Mouse (Mus musculus): ENCODE measurements at regions not wholly inside any gene's neighbourhood (a gene's known extent, or its start where the extent isn't known, plus 50 kb on each side); places are given as distances from the start of the nearest gene placed in this dataset.

DNA sequence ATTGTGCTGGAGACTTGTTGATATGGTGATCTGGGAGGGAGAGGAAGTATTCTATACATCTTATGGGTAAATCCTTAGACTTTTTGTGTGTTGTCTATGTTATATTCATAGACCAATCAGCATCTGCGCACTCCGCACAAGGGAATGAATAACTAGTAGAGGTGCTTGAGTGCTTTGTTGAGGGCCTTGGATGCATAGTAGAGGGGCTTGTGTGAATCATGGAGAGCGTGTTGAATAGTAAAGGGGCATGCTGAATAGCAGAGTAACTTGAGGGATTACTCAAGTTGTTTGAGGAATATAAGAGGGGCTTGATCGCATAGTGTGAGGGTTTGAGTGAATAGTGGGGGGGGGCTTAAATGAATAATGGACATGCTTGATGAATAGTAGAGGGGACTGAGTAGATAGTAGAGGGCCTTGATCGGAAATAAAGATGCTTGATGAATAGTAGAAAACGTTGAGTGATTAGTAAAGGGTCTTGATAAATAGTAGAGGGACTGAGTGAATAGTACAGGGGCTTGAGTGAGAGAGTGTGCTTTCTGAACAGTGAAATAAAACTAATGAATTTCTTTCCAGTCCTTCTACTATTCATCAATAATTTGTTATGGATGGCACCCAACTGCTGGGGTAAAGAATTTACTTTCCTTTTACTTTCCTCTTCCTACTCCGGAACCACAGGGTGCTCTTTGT lies 2849.5 kb upstream of the Lrrc6 start:
- H3K9me3 ChIP-seq, result no peaks in the 10 kb centered on the region
- H3K27ac ChIP-seq (replicated peaks), result no peak overlapping the region
- H3K9ac ChIP-seq (replicated peaks), result no peak overlapping the region
- no peak overlapping the region for H3K4me3 ChIP-seq
- H3K4me2 ChIP-seq (replicated peaks), result no peak overlapping the region
- no peaks in the 10 kb centered on the region for H3K36me3 ChIP-seq
- H3K4me1 ChIP-seq, result no peaks in the 10 kb centered on the region
- H3K27me3 ChIP-seq, result no peaks in the 10 kb centered on the region
- no peak for ATAC-seq (replicated peaks)
- WGBS, result 57% methylated on average over 7 of the region's 7 CpGs

- ATAC-seq (replicated peaks), result no peak
- 97% methylated on average over 1 of the region's 1 CpGs for WGBS
- no peak overlapping the region for H3K9ac ChIP-seq (replicated peaks)
- H3K4me1 ChIP-seq, result no peaks in the 10 kb centered on the region
- H3K27me3 ChIP-seq, result no peaks in the 10 kb centered on the region
- H3K4me2 ChIP-seq (replicated peaks), result no peak overlapping the region
- no peak overlapping the region for H3K27ac ChIP-seq (replicated peaks)
- no peaks in the 10 kb centered on the region for H3K9me3 ChIP-seq
- no peak overlapping the region for H3K4me3 ChIP-seq
- H3K36me3 ChIP-seq, result no peaks in the 10 kb centered on the region
Observed at GRCm38 (mm10) chr15:69346065-69346464, 2845.4 kb upstream of the Lrrc6 start.

DNA sequence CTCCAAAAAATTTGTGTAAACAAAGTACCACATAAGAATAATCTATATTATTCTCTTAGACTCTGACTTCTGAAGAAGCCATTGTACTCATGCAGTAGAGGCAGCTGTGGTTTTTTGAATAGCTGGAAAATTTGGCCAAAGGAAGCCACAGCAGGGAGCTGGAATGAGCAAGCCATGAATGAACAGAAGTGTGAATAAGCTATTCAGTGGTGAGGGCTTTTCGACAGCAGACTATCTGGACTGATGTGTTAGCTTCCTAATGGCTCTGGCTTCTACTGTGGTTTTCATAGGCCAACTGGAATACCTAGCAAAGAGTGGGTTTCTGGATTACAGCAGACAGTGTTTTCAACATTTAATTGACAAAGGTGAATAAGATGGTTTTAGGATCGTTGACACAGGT lies 2842.0 kb upstream of the Lrrc6 start:
- H3K27me3 ChIP-seq, result no peaks in the 10 kb centered on the region
- WGBS, result 42% methylated on average over 2 of the region's 2 CpGs
- no peaks in the 10 kb centered on the region for H3K36me3 ChIP-seq
- H3K4me3 ChIP-seq, result no peak overlapping the region
- H3K9ac ChIP-seq (replicated peaks), result no peak overlapping the region
- H3K4me1 ChIP-seq, result no peaks in the 10 kb centered on the region
- H3K9me3 ChIP-seq, result no peaks in the 10 kb centered on the region
- no peak overlapping the region for H3K27ac ChIP-seq (replicated peaks)
- ATAC-seq (replicated peaks), result no peak
- H3K4me2 ChIP-seq (replicated peaks), result no peak overlapping the region

DNA sequence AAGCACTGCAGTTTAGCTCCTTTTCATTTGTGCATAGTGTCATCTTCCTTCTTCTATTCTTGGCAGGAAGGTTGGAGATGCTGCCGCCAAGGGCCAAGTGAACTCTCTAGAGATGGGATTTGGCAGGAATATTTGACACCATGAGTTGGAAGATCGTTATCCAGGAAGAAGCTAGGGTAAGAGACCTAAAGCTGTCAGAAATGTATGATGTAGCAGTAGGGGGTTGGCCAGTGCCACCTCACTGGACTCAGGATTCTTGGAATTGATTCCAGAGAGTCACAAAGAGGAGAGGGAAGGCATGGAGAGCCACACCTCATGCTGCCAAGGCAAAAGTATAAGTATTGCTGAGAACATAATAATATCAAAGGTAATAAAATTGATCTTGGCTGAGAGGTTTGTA lies 2835.8 kb upstream of the Lrrc6 start:
- Histone ChIP-seq H3K4me2 (replicated peaks) (no peak overlapping the region), H3K27ac (replicated peaks) (no peak overlapping the region), H3K9me3 (no peaks in the 10 kb centered on the region), H3K9ac (replicated peaks) (no peak overlapping the region), H3K27me3 (no peaks in the 10 kb centered on the region), H3K4me3 (no peak overlapping the region), H3K4me1 (no peaks in the 10 kb centered on the region), H3K36me3 (no peaks in the 10 kb centered on the region)
- WGBS, result 66% methylated on average over 2 of the region's 2 CpGs
- ATAC-seq (replicated peaks), result no peak

DNA sequence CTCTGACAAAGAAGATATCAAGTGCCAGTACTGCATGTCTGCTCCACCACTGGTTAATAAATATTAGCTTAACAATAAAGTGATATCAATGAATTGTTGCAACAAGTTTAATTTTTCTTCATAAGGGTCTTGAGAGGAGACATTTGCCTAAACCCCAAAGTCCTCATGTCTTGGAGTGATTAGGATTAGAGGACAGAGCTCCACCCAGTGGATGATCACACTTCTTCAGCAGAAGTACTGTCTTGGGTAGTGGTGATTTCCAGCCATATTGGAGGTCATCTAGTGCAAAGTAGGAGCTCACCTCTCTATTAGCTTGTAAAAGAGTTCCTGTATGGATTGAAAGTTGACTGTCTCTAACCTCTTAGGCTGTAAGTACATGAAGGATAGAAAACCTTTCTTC lies 2825.8 kb upstream of the Lrrc6 start:
- Histone ChIP-seq H3K9me3 (no peaks in the 10 kb centered on the region), H3K36me3 (no peaks in the 10 kb centered on the region), H3K27ac (replicated peaks) (no peak overlapping the region), H3K9ac (replicated peaks) (no peak overlapping the region), H3K4me1 (no peaks in the 10 kb centered on the region), H3K27me3 (no peaks in the 10 kb centered on the region), H3K4me3 (no peak overlapping the region), H3K4me2 (replicated peaks) (no peak overlapping the region)
- no peak for ATAC-seq (replicated peaks)

DNA sequence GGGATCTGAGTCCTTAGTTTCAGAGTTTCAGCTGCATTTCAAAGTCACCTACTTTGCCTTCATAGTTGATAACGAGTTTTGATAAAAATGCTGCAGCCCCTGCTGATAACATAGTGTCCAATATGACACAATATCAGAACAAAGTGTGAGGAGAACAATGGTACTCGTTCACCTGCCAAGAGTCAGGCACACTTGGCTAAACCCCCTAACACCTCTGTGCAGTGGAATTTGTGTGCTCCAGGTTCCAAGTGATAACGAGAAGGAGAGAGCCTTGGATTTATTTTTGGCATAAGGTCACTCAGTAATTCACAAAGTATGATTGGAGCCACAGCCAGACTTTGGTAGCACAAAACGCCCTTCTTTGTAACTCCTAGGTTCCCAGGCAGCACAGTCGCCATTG lies 2802.4 kb upstream of the Lrrc6 start:
- Histone ChIP-seq H3K4me3 (no peak overlapping the region), H3K27me3 (no peaks in the 10 kb centered on the region), H3K36me3 (no peaks in the 10 kb centered on the region), H3K4me1 (no peaks in the 10 kb centered on the region), H3K9me3 (no peaks in the 10 kb centered on the region), H3K4me2 (replicated peaks) (no peak overlapping the region), H3K27ac (replicated peaks) (no peak overlapping the region), H3K9ac (replicated peaks) (no peak overlapping the region)
- WGBS, result 59% methylated on average over 5 of the region's 5 CpGs
- ATAC-seq (replicated peaks), result no peak

GRCm38 (mm10) chr15:69291273-69291672 lies 2790.6 kb upstream of the Lrrc6 start:
- H3K9me3 ChIP-seq, result no peaks in the 10 kb centered on the region
- no peak overlapping the region for H3K4me2 ChIP-seq (replicated peaks)
- ATAC-seq (replicated peaks), result no peak
- no peak overlapping the region for H3K9ac ChIP-seq (replicated peaks)
- no peak overlapping the region for H3K4me3 ChIP-seq
- no peaks in the 10 kb centered on the region for H3K36me3 ChIP-seq
- WGBS, result 63% methylated on average over 1 of the region's 1 CpGs
- no peaks in the 10 kb centered on the region for H3K27me3 ChIP-seq
- no peak overlapping the region for H3K27ac ChIP-seq (replicated peaks)
- no peaks in the 10 kb centered on the region for H3K4me1 ChIP-seq

DNA sequence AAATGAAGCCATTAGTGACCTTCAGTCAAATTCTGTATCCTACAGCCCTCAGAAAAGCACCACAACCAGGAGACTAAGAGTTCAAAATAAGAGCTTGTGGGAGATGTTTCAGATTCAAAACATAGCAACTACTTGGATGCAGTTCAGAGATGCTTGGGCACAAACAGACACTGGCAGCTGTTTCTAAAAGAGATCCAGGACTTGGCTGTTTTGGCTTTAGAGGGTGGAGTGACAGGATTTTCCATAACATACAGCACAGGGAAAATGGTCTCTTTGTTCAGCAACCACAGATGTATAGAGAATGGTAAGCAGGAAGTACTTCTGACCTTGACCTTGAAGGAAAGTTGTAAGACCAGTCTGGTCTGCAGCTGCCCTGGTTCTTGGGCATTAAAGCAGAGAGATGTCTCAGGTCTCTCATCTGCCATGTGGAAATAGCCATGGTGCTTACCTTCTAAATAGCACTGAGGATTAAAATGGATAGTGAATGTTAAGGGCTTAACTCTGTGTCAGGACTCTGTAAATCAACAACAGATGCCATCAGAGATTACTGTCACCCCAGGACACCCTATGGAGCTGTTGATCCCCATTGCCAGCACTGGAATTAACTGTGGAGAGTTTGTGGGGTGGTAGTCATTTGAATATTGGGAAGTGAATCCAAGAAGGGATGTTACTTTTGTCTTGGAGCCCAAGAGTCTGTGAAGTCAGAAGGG lies 2775.0 kb upstream of the Lrrc6 start:
- Histone ChIP-seq H3K4me3 (no peak overlapping the region), H3K9me3 (no peaks in the 10 kb centered on the region), H3K27ac (replicated peaks) (no peak overlapping the region), H3K9ac (replicated peaks) (no peak overlapping the region), H3K4me1 (no peaks in the 10 kb centered on the region), H3K36me3 (no peaks in the 10 kb centered on the region), H3K27me3 (no peaks in the 10 kb centered on the region), H3K4me2 (replicated peaks) (no peak overlapping the region)
- ATAC-seq (replicated peaks), result no peak

DNA sequence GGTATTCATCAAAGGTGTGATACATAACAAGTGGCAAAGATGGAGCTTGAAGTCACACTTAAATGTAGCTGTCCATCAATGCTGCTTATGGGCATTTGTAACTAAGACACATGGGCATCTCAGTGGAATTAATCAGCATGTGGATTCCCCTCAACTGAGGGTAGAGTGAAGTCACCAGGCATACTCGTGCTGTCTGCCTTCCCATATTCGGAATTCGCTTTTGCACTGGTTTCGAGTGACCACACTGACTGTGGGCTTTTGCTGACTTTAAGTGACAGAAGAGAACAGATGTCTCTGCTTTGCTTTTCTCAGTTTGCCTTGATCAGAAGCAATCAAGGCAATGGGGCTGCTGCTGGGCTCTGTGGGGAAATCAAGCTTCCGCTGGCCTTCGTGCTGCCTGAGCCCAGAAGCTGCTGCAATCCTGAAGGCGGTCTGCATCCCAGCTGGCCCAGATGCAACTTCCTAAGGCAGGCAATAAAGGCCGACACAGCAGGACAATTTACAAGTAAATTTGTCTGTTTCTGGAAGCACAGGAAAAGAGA lies 2773.6 kb upstream of the Lrrc6 start:
- Histone ChIP-seq H3K4me1 (no peaks in the 10 kb centered on the region), H3K4me3 (no peak overlapping the region), H3K27me3 (no peaks in the 10 kb centered on the region), H3K9me3 (no peaks in the 10 kb centered on the region), H3K36me3 (no peaks in the 10 kb centered on the region), H3K9ac (replicated peaks) (no peak overlapping the region), H3K4me2 (replicated peaks) (no peak overlapping the region), H3K27ac (replicated peaks) (no peak overlapping the region)
- WGBS, result 73% methylated on average over 8 of the region's 8 CpGs
- no peak for ATAC-seq (replicated peaks)

DNA sequence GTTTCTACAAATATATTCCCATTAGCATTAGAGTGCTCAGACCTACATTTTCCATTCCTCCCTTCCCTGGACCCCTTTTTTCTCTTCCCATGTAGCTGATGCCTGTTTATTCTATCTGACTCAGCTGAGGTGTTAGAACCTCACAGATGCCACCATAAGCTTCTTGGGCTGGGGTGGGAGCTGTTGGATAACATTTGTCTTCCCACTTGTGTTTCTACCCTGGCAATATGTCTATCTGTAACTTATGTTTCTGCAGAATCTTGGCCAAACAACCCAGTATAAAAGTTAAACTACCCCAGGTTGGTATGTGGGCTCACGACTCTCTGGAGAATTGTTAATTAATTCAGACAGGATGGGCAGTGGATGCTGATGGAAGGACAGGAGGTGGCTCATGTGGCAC lies 2772.8 kb upstream of the Lrrc6 start:
- H3K36me3 ChIP-seq, result no peaks in the 10 kb centered on the region
- H3K4me2 ChIP-seq (replicated peaks), result no peak overlapping the region
- H3K27ac ChIP-seq (replicated peaks), result no peak overlapping the region
- WGBS, result 74% methylated on average over 1 of the region's 1 CpGs
- no peak overlapping the region for H3K9ac ChIP-seq (replicated peaks)
- H3K27me3 ChIP-seq, result no peaks in the 10 kb centered on the region
- no peaks in the 10 kb centered on the region for H3K4me1 ChIP-seq
- H3K9me3 ChIP-seq, result no peaks in the 10 kb centered on the region
- no peak for ATAC-seq (replicated peaks)
- no peak overlapping the region for H3K4me3 ChIP-seq

DNA sequence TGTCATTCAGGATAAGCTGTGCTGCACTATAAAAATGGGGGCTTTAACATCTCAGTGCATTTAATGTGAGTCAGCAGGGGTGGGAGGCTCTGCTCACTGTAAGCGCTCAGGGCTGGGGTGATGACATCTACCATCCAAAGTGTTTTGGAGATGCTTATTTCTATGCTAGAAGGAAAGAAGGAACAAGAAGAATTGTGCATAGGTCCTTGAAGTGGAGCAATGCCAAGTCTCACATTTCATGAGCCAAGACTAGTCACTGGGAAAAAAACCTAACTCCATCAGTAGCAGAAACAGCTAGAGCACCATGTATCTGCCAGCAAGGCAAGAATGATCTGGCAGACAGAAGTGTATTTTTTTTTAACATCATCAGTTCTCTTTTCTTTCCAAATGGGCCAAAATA lies 2761.2 kb upstream of the Lrrc6 start:
- Histone ChIP-seq H3K27me3 (no peaks in the 10 kb centered on the region), H3K36me3 (no peaks in the 10 kb centered on the region), H3K4me2 (replicated peaks) (no peak overlapping the region), H3K4me1 (no peaks in the 10 kb centered on the region), H3K27ac (replicated peaks) (no peak overlapping the region), H3K9me3 (no peaks in the 10 kb centered on the region), H3K4me3 (no peak overlapping the region), H3K9ac (replicated peaks) (no peak overlapping the region)
- WGBS, result 85% methylated on average over 1 of the region's 1 CpGs
- no peak for ATAC-seq (replicated peaks)

- H3K36me3 ChIP-seq, result no peaks in the 10 kb centered on the region
- no peak overlapping the region for H3K4me2 ChIP-seq (replicated peaks)
- ATAC-seq (replicated peaks), result no peak
- H3K27ac ChIP-seq (replicated peaks), result no peak overlapping the region
- H3K9ac ChIP-seq (replicated peaks), result no peak overlapping the region
- WGBS, result 84% methylated on average over 3 of the region's 3 CpGs
- no peaks in the 10 kb centered on the region for H3K27me3 ChIP-seq
- no peaks in the 10 kb centered on the region for H3K4me1 ChIP-seq
- H3K9me3 ChIP-seq, result no peaks in the 10 kb centered on the region
- H3K4me3 ChIP-seq, result no peak overlapping the region
Observed at GRCm38 (mm10) chr15:69257161-69257778, 2756.6 kb upstream of the Lrrc6 start.
